Comparison of ENCODE assay signal across 17 mouse cellular contexts in the genomic region with DNA sequence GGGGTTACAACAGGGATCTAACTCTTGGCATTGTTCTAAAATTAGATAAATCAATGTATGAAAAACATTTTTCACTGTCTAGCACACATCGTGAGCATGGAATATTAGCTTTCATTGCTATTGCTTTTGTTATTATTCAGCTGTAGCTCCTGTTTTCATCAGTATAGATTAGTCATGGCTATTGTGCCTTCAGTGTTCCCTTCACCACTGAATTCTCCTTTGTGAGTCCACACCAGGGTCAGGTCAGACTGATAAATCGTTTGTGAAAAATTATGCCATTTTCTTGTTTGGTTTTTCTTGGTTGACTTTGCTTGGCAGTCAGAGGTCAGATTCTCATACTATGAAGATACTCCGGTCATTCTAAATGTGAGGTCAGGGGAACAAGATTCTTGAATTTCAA.
"Had no signal": no experiment of that assay in that cellular context is flagged by ENCODE, and none has a peak within 500 bp of the region (broad histone marks: within the 10 kb centered on the region; RNA-seq: fewer than 3 reads in every experiment).

No protein-coding gene starts in this region.

- ATAC-seq: liver, embryonic 12.5 days had no signal

- H3K4me2 ChIP-seq: limb, embryonic 13.5 days; liver, embryonic 12.5 days; liver, embryonic 15.5 days; lung, embryonic 15.5 days; midbrain, embryonic 11.5 days had no signal

- H3K4me1 ChIP-seq: limb, embryonic 10.5 days; liver, embryonic 12.5 days; liver, embryonic 15.5 days; megakaryocyte, embryonic 14.5 days had no signal

- H3K27me3 ChIP-seq: limb, embryonic 13.5 days; liver, embryonic 12.5 days; liver, embryonic 15.5 days; lung, embryonic 15.5 days; megakaryocyte, embryonic 14.5 days had no signal

- H3K27ac ChIP-seq: kidney, postnatal 0 days; layer of hippocampus, adult 2 months; limb, embryonic 10.5 days; limb, embryonic 13.5 days; liver, embryonic 12.5 days; liver, embryonic 15.5 days; lung, embryonic 15.5 days had no signal

- H3K9me3 ChIP-seq: limb, embryonic 10.5 days; limb, embryonic 13.5 days; liver, embryonic 12.5 days; liver, embryonic 15.5 days; lung, embryonic 15.5 days; megakaryocyte, embryonic 14.5 days had no signal

- H3K36me3 ChIP-seq: limb, embryonic 10.5 days; limb, embryonic 13.5 days; liver, embryonic 12.5 days; liver, embryonic 15.5 days; lung, embryonic 15.5 days had no signal

- H3K4me3 ChIP-seq: layer of hippocampus, adult 2 months; limb, embryonic 10.5 days; limb, embryonic 13.5 days; liver, embryonic 12.5 days; liver, embryonic 15.5 days; lung, embryonic 15.5 days; megakaryocyte, embryonic 14.5 days had no signal

- DNase-seq: kidney, postnatal 25 days; layer of hippocampus, adult 9-11 months; liver; lung, adult 18-20 months; lung, postnatal 10 days; lung, postnatal 36 days; thymus, adult 18-20 months; thymus, postnatal 36 days had no signal

- H3K9ac ChIP-seq: limb, embryonic 13.5 days; liver, embryonic 12.5 days; liver, embryonic 15.5 days; lung, embryonic 15.5 days had no signal
